Mouse (Mus musculus): ENCODE results near the gene P4ha2.
"Not testable (repeated sequence)": the region's sequence is repeated elsewhere in the genome, so short reads cannot be mapped to it uniquely, and the experiment has no call there.

The P4ha2 gene

DNA sequence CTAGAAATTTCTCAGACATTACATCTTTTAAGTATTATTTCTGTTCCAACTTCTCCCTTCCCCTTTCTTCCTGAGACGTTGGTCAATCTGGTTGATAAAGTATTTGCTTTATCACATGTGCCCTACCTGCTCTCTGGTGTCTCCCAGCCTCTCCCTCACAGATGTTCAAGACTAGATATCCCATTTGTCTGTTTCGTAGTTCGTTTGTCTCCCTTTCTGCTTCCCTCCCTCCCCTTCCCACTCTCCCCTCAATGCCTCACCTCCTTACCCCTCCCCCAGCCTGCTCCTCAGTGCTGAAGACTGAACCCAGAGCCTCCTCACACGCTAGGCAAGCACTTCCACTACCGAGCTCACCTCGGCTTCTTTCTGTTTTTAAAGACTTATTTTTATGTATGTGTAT is 35.0 kb downstream of the P4ha2 start:
- DNase-seq (ENCODE audit: low spot score in 2 of 2), result no peak

DNA sequence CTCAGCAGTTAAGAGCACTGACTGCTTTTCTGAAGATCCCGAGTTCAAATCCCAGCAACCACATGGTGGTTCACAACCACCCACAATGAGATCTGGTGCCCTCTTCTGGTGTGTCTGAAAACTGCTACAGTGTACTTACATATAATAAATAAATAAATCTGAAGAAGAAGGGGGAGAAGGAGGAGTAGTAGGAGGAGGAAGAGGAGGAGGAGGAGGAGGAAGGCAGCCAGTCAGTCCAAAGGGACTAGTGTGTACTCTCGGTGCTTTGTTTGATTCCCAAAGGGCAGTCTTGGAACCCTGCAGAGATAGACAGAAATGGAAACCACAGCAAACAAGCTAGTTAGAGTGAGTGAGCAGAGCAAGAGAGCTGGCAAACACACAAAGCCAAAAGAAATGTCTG is 40.3 kb downstream of the P4ha2 start:
- DNase-seq (ENCODE audit: low spot score in 2 of 2), result not testable (repeated sequence)

GRCm38 (mm10) chr11:54141200-54141971 is 41.5 kb downstream of the P4ha2 start:
- DNase-seq (ENCODE audit: low spot score in 2 of 2), result no peak

DNA sequence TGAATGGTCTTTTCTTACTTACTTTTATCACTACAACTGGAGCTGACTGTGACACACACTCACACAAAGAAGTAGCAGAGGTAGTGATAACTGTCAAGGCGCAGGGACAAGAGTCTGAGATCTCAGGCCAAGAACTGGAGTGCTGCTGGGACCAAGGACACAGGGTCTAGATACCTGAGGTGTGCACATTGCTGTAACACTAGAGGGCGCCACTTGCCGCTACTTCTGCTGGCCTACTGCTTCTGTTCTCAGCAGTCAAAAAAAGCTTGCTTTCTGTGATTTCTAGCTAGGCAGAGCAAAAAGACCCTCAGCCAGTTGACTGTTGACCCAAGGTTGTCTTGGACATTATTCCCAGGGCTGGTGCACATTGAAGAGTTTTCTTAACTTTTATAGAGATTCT is 45.0 kb downstream of the P4ha2 start:
- peak; percentile 24 to 61 for DNase-seq (ENCODE audit: low spot score in 2 of 2)

DNA sequence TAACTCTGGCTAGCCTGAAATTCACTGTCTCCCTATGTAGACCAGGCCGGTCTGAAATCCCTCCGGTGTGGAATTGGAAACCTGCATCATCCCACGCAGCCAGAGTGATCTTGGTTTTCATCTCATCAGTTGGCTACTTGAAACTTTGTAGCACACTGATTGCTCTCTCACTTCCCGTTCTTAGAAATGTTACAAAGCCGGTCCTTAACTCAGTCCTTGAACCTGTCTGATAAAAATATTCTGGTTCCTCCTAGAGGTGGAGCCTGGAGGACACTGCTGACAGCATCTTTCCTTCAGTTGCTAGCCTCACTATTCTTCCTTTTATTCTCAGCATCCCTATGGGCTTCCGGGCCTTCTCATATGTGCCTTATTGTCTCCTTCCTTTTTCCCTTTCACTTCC is 46.1 kb downstream of the P4ha2 start:
- DNase-seq (ENCODE audit: low spot score in 2 of 2), result no peak

GRCm38 (mm10) chr11:54149791-54150465 is 50.0 kb downstream of the P4ha2 start:
- DNase-seq (ENCODE audit: low spot score in 2 of 2), result no peak

GRCm38 (mm10) chr11:54151141-54151540 is 51.2 kb downstream of the P4ha2 start:
- DNase-seq (ENCODE audit: low spot score in 2 of 2), result no peak

GRCm38 (mm10) chr11:54152957-54153356 is 53.1 kb downstream of the P4ha2 start:
- DNase-seq (ENCODE audit: low spot score in 2 of 2), result no peak

DNA sequence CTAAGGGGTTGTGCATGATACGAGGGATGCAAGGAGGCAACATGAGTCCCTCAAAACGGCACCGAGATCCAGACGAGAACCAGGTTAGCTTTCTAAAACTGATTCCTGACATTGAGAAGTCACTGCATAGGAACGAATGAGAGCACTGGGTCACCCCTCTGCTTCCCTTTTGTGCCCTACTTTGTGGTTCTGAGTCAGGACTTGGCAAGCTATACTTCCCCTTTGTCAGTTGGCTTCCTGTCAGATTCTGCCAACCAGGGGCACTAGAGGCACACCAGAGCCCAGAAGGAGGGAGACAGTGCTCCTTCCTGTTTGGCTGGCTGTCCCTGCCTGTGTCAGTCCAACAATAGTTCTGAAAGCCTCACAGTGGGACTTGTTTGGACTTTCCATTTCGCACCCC is 56.0 kb downstream of the P4ha2 start:
- peak; percentile 22 to 28 for DNase-seq (ENCODE audit: low spot score in 2 of 2)

DNA sequence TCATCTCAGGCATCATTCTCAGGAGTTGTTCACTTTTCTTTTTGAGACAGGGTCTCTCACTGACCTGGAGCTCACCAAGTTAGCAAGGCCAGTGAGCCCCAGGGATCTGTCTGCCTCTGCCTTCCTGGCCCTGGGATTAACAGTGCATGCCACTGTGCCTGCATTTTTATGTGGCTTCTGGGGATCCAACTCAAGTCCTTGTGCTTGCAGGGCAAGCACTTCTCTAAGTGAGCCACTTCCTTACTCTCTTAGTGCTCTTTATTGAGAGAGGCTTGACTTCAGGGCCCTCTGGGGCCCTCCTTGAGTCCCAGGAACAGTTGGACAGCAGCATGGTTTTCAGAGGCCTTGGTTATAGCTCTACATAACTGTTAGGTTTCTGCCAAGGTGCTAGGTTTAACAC is 56.6 kb downstream of the P4ha2 start:
- no peak for DNase-seq (ENCODE audit: low spot score in 2 of 2)

DNA sequence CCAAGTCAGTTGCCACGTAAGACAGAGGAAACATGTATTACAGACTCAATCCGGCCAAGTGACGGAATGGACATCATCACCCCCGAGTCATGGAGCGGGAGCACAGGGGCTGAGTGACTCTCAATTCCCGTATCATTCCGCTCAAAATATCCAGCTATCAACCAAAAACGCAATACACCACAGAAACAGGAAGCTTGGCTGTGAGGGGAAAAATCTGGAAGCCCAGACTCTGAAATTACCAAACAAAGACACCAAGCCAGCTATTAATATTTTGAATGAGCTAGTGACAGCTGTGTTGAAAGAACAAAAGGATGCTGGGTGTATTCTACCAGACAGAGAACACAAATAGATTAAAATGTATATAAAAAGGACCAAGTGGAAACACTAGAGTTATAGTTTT is 57.7 kb downstream of the P4ha2 start:
- no peak for DNase-seq (ENCODE audit: low spot score in 2 of 2)

GRCm38 (mm10) chr11:54160435-54160834 is 60.5 kb downstream of the P4ha2 start:
- DNase-seq (ENCODE audit: low spot score in 2 of 2), result no peak

DNA sequence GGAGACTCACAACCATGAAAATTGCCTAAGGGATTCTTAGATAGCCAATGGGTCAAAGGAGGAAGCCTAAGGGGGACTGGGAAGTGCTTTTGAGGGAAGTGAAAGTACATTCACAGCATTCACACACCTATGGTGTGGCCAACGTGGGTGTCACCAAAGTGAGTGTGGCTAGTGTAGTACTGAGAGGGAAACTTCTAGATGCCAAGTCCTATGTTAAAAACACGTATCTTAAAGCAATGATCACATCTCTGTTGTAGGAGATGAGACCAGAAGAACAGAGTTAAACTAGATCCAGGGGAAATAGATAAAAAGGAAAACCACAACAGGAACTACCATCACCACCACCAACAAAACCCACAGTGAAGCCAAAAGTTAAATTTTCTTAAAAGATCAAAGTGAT is 61.0 kb downstream of the P4ha2 start:
- no peak for DNase-seq (ENCODE audit: low spot score in 2 of 2)

DNA sequence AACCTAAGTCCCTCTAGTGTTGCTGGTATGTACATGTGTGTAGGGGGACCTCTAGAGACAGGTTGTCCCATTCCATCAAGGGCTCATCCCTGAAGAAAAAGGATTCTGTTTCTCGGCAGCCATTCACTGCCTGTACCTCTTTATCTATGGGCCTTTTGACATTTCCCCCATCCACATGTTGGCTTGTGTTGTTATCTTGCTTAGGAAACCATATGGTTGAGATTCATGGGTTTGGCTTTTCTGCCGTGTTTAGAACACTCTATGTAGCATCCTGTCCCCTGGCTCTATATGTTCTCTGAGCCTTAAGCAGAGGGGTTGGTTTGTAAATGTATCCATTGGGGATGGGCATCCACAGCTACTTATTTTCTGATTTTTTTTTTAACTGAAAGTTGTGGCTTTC is 61.6 kb downstream of the P4ha2 start:
- no peak for DNase-seq (ENCODE audit: low spot score in 2 of 2)

- no peak for DNase-seq (ENCODE audit: low spot score in 2 of 2)
Observed at GRCm38 (mm10) chr11:54162968-54163367, 63.1 kb downstream of the P4ha2 start.

GRCm38 (mm10) chr11:54169432-54170295 is 69.8 kb downstream of the P4ha2 start:
- DNase-seq (ENCODE audit: low spot score in 2 of 2), result no peak

- DNase-seq (ENCODE audit: low spot score in 2 of 2), result no peak
Observed at GRCm38 (mm10) chr11:54171175-54171574, 71.3 kb downstream of the P4ha2 start.

- no peak for DNase-seq (ENCODE audit: low spot score in 2 of 2)
Observed at GRCm38 (mm10) chr11:54174226-54174625, 74.3 kb downstream of the P4ha2 start.

GRCm38 (mm10) chr11:54174877-54175276 is 75.0 kb downstream of the P4ha2 start:
- no peak for DNase-seq (ENCODE audit: low spot score in 2 of 2)
